Mouse (Mus musculus): Measurements from ENCODE around the gene Sema6d.

The Sema6d gene

DNA sequence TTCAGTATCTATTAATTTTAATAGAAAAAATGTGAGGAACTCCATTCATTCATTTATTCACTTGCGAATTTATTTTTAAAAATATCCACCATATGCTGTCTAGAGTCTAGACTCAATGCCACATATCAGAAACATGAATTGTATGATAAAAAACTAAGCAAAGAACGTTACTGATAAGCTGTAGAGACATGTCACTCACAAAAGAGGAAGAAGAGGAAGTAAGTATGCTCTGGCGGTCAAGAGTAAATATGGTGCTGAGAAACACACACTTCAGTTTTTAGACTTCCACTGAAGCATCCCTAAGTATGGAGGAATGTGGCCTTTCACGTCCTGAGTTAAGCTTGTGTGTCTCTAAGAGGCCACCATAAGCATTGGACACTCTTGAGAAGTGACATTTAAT, 484.0 kb downstream of the Sema6d start:
- DNase-seq = no peak

DNA sequence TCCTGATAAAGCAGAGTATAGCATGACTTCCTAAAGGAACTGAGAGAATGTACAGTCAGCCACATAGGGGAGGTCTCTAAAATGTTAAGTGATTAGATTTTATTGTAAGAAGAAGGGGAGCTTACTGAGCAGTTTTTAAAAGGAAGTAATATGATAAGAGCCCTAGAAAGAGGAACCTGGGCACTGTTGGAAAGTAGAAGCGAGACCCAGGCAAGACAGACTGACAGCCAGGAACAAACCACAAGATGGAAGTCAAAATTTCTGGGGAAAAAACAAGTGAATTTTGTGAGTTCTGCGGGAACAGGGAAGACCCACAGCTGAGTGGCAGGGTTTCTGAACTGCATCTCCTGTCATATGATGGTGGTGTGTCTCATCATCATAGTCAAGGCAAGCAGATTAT, 486.3 kb downstream of the Sema6d start:
- no peak for DNase-seq

DNA sequence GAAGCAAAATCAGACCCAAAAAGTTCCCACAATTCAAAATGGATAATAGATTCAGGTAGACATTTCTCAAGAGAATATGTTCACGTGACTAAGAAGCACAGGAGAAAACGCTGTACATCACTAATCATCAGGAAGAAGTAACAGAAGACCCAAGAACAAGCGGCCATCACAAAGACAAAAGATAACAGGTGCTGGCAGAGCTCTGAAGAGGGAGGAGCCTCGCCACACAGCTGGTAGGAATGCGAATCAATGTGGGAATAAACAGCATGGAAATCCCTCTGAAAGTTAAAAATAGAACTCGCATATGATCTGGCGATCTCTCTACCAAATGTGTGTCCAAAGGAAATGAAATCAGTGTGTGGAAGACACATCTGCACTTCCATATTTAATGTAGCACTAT, 493.8 kb downstream of the Sema6d start:
- no peak for DNase-seq

DNA sequence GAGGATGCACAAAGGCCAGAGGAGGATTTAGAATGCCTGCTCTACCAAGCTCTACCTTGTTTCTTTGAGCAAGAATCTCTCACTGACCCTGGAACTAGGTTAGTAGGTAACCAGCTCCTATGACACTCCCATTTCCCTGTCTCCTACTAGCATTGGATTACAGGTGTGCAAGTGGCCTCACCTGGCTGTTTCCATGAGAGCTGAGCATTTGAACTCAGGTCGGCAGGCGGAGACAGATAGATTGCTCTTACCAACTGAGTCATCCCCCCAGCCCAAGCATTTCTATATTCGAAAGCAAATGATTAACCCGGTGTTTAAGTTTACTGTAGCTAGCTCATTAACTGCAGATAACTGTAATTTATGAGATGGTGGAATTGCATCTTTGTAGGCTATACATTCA, 503.0 kb downstream of the Sema6d start:
- no peak for DNase-seq

DNA sequence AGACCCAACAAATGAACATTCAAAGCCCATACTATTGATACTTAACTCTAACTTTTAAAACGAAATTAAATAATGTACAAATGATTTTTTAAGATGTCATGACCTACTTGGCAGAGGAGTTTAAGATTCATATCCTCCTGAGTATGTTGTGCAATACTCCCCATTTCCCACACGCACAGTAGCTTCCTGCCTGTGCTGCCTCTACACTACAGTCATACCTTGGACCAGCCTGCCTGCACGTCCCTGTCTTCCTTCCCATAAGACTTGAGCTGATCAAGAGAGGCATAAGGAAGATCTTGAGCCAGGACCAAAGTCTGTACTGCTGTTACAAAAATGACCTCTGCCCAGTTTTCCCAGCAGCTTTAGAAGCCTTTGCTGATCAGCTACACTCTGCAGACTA, 509.2 kb downstream of the Sema6d start:
- no peak for DNase-seq

DNA sequence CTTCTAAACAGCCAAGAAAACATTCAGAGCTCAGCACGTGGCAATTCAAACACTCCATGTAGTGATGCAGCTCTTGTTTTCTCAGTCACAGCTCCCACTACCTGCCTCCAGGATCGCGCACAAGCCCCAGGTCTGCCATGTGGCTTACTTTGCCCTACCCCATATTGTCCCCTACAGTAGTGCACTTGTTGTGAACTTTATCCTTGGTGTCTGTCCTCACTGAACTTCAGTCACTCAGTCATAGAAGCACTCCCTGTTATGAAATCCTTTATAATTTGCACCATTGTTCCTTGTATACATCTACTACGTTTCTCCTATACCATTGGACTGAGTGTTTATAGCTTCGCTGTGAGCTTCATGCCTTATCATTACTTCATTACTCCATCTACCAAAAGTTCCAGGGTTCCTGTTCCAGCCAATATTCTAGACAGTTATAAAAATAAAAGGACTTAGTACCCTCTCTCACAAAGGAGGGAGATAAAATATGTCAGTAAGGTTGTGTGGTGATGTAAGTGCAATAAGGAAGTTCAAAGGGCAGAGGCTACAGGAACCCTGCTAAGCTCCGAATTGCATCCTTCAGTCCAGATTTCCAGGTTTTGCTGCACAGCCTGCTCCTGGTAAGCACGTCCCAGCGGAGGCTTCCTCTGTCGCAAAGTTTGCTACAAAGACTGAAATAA, 512.1 kb downstream of the Sema6d start:
- no peak for DNase-seq

DNA sequence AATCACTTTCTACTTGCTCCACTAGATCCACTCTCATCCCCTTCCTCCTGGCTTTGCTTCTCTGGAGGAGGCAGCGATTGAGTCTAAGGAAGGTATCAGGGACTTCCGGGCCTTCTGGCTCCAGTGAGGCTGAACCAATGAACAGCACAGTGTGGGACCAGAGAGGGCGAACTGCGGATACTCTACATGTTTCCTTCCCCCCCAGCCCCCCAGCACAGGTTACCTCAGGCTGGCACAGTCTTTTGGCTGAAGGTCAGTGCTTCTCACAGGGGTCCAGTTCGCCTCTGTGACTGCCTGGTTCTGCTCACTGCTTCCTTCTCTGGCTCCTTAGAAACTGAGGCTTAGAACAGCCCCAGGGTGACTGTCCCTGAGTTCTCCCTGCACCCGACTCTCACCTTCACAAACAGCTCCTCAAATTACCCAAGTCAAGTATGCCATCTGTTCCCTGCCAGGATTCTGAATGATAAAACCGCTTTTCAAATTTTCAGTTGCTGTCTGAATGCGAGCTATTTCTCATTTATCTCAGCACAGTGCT, 512.7 kb downstream of the Sema6d start:
- peak in 1 of 2 experiments; percentile 6 for DNase-seq

DNA sequence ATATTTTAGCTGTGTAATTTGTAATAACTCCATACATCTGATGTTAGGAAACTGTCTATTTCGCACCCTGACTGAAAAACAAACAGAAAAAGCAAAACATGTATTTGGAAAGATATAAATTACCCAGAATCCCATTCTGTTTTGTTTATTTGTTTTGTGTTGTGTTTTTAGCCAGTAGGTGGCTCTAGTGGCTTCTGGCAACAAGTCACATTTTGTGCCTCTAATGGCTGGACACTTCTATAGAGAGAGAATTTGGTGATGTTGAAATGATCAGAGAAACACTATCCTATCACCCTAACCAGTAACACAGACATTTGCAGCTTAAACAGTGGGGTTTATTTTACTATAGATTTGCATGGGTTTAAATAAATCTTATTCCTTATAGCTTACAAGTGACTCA, 515.6 kb downstream of the Sema6d start:
- peak in 1 of 2 experiments; percentile 46 for DNase-seq

DNA sequence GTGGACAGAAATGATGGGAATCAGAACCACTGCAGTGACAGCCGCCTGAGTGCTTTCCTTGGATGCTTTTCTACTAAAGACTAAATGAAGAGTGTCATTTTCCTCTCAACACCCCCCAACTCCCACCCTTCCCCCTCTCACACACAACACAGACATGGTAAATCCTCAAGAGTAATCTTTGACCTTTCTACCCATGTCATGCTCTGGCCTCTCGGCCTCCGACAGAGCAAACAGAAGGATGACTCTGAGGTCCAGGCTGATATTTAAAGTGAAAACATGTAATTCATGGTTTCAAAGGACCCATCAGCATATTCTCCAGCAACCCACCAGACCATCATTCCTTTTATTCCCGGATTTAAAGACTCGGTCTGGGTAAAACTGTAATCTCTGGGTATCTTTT, 518.2 kb downstream of the Sema6d start:
- DNase-seq = no peak

DNA sequence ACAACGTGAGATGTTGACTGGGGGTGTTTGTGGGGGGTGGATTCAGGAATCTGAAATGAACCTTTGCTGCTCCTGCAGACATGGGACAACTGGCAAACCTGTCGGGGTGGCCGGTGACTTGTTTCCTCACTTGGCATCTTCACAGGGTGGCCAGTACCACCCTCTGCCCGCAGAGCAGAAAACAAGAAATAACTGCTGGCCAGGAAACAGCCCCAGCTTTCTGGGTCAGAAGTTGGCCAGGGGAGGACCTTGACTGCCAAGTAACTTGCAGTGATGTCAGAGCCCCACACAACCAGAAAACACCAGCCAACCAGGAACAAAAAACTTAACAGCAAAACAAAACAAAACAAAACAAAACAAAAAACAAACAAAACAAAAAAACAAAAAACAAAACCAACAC, 518.8 kb downstream of the Sema6d start:
- DNase-seq = peak in 1 of 2 experiments; percentile 19

DNA sequence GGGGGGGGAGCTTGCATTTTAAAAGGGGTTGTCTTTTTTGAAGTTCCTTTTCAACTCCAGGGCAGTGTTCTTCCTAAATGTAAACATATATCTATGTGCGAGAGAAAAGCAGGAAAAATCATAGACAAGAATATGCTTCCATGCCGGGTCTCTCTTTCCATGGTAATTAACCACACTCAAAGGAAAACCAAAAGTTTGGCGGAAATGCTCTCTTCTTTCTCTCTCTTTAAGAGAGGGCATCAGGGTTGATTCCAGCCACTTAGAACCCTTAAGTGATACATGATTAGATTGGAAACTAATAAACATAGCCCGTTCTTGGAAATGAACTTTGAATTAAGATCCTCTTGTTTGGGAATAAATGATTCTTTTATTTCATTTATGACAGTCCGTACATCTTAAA, 519.2 kb downstream of the Sema6d start:
- no peak for DNase-seq

DNA sequence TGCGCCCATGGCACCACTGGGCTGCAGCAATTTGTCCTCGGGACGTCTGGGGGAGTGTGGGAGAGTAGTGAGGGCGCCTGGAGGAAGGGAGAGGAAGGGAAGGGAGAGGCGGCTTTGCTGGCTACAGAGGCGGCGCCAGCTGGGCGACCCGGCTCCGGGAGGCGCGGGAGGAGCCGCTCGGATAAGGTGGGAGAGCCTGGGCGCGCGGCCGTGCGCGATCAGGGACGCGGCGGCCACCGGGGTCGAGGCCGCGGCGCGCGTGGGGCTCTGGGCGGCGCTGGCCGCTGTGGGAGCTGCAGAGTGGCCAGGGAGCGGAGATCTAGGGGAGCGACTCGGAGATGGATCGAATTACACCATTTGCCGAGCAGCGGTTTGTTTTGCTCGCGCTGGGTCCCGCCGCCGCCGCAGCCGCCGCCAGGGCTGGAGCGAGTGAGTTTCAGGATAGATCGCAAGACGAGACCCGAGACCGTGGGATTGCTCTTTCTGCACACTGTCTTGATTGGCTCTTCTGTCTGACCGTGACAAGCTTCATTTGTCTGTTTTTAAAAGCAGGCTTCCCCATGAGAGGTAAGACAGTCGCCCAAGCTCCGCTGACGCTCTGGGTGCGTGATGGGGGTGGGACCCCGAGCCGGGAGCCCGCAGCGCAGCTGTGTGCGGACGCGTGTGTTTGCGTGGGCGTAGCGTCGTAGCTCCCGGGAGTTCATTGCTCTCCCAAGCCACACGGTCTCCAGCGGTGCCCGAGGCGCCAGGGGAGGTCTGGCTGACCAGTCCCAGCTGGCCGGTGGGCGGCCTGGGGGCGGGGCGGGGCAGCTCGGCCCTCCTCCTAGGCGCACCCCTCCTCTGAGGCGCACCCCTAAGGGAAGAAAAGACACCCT, 520.2 kb downstream of the Sema6d start:
- peak; percentile 68 to 79 for DNase-seq

DNA sequence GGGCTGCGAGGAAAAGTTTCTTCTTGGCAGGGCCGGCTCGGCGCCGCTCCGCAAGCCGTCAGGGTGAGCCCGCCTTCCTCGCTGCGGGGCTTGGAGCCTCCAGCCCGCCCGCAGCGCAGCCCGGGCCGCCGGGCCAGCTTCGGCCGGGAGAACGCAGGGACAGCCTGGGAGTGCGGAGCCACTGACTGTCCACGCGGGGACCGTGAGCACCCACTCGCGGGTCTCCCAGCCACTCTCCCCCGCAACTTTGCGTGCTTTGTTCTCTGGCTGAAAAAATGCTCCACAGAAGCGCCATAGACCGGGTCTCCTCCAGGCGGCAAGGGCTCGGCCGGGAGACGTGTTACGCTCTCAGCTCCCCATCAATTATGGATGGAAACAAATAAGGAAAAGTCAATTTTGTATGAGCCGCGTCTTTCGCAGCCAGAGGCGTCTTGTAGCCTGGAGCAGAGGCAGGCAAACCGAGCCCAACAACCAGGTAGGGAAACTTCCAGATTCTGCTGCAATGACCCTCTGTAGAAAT, 520.9 kb downstream of the Sema6d start:
- DNase-seq = peak in 1 of 2 experiments; percentile 77

DNA sequence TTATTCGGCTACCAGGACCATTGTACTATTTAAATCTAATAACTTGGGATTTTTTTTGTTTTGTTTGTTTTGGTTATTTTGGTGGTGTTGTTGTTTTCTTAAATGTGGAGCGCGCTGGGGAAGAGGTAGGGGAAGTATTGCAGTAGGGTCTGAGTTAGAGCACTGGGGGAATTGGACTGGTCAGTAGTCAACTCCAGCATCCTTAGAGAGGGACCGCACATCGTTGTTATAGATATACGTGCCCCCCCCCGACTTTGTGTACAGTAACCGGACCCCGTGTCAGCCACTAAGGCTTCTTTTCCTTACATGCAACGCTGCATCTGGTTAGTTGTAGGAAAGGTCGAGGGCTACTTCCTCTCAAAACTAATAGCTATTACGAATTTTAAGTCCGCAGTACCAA, 521.5 kb downstream of the Sema6d start:
- DNase-seq = peak in 1 of 2 experiments; percentile 27

DNA sequence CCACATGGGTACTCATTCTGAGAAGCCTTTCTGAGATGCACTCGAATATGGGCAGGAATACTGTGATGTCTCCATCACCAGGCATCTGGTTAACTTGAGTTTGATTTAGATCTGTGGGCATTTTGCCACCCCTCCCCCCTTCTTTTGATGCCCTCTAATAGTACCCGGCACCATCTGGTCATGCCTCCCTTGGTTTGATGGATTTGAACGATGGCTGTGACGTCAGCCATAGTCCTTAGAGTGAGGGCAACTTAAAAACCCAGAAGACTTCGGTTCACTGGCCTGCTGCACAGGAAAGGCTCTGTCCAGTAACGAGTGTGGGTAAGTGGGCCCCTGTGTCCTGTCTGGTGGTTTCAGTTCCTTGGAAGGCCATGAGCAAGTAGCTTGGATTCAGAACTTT, 522.5 kb downstream of the Sema6d start:
- peak; percentile 62 to 66 for DNase-seq

DNA sequence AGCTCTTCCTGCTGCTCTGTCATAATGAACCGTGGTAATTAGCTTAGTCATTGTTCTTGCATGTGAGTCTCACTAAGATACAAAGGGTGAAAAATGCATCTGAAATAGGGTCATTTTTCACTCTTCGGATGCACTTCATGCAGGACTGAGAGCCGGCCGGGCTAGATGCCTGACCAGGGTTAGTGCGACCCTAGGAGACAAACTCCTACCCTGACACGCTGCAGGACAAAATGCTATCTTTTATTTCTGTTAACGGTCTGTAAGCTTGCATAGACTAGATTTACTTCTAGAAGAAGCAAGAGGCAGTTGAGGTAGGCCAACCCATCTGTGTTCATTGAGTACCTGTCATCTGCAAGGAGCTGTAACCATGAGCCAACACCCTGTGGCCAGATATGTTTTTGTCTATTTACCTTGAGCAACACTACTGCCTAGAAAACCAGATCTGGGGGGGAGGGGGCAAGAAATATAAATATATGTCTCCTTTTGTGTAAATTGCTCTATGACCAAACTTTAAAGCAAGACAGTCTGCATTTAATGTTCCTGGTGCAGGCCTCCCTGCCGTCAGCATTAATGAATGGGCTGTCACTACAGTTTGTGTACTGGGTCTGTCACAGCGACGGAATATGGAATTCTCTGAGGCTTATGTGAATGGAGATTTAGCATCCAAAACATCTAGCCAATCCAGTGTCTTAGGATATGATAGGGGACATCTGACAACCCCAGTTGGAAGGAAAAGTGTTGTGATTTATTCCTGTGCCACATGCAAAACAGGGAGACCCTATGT, 523.1 kb downstream of the Sema6d start:
- DNase-seq = peak in 1 of 2 experiments; percentile 26

DNA sequence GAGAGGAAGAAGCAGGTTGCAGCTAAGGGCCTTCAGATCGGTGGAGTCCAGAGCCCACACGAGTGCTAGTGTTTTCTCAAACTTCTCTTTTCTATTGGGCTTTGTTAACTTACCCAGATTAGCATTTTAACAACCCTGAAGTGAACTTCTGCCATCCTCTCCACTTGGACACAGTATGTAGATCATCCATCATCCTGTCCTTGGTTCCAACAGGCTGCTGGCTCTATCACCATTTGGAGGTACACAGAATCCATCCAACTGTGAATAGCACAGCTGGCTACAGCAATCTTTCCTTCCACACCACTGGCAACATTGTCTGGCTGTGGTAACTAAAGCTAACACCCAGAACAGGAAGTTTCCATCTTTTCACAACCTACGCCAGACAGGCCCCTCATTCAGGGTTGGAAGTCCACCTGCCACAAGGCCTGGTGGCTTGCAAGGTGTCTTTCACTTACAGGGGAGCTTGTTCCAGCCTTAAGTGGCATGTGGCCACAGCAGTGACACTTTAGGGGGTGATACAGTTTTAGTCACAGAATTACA, 524.0 kb downstream of the Sema6d start:
- peak in 1 of 2 experiments; percentile 20 for DNase-seq

DNA sequence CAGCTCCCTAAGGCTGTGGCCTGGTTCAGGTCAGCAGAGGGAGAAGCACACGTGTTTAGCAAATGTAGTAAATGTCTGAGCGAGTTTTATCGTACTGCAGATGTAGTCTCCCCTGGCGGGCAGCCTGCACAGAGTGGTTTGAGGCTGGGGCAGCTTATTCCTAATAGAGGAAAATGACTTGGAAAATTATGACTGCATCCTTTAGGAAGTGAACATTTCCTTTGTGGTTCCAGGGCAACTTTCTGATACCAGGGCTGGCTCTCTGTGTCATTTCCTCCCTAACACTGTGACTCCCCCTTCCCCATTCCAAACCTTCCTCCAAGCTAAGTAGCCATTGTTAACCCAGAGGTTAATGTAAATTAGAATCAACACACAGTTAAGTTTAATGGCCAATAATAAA, 527.0 kb downstream of the Sema6d start:
- peak in 1 of 2 experiments; percentile 6 for DNase-seq

DNA sequence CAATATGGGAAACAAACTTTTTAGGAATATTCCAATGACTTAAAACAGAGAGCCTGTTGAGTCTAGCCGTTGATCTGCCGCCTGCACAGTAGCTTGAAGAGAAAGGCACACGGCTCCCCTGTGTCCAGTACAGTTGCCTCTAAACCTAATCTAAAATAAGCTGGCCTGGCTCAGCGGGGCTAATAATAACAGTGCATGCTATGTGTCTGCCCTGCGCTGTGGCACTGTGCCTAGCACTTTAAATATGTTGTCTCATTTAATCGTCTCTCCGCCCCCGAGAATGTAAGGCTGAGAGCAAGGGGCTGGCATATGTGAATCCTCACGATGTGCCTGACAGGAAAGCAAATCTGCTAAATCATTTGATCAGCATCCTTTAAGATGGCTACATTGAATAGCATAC, 527.7 kb downstream of the Sema6d start:
- peak; percentile 44 to 51 for DNase-seq

DNA sequence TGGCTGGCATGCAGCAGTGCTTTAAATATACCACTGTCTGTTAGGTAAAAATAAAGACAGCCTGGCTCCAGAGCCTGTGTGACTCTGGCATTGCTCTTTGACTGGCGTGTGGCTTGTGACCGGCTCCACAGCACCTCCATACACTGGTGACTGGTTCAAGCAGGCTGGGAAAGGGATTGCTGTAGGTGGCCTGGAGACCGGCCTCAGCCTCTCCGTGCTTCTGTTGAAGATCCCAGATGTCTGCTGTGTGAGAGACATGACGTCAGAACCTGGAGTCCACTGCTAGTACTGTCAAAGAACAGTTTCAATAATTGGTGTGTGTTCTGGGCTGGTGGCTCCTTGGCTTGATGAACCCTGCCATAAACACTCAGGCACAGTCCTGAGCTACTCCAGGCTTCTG, 528.3 kb downstream of the Sema6d start:
- peak in 1 of 2 experiments; percentile 25 for DNase-seq

DNA sequence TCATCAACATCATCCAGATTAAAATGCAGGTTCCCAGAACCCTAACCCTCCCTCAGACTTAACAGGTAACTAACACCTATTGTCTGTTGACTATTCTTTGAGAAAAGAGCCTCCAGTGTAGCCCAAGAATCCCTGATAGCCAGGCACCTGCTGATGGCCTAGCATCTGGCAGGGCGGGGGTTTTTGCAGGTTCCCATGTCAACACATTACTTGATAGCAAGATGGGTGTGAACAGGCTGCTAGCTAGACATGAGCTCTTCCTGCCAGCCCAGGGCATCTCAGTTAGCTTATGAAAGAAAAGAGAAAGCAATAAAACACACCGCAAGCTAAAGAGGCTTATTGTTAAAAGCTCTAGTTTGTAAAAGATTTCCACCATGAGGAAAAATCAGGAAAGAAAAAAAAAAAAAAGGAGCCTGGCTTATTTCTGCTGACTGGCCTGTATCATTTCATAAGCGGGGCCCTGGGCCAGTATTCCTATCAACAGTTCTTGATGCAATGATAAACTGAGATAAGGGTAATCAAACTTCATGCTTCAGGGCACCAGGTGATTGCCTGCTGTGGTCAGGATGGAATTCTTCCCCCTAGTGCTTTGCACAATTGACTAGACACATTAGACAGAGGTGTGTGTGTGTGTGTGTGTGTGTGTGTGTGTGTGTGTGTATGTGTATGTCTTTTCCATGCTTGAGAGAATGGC, 528.9 kb downstream of the Sema6d start:
- DNase-seq = peak in 1 of 2 experiments; percentile 13

DNA sequence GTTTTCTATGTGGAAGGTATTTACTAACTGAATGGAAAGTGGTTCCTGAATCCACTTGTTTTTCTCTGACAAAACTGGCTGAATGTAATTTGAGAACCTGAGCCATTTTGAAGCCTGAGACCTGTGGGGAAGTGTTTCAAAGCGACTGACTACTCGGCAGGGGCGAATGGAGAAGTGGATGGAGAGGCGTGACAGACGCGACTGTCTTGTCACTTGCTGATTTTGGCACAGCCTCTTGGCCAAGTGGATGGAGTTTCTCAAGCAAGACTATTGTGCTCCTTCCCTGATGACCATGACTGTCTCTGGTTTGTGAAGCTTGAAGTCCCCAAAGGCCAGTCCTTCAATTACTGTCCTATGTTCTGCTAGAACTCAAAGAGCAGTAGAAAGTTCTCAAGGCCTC, 530.7 kb downstream of the Sema6d start:
- DNase-seq = peak in 1 of 2 experiments; percentile 23

All from cerebellum, adult 18-20 months (tissue).